Comparison of ENCODE assay signal across 14 mouse cellular contexts in the genomic region with DNA sequence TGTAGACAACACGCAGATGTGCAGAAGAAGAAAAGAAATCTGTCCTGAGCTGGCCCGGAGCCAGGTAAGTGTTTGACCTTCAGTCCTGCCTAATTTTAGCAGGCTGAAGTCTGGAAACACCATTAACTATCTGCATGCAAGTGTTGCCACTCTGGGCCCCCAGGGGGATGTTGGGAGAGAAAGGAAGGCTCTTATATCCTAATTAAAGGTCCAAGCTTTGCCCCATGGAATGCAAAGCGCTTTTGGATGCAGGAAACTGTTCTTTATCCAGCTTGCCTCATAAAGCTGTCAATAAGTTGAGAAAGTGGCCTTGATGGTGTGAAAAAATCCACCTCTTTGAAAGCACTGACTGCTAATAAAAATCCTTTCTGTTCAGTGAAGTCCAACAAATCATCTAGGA.
DNase-seq lines count a peak whose midpoint lies in the region; ATAC-seq and TF ChIP-seq lines count a peak whose summit lies in the region.
"Had no signal": no experiment of that assay in that cellular context is flagged by ENCODE, and none has a peak within 500 bp of the region (broad histone marks: within the 10 kb centered on the region; RNA-seq: fewer than 3 reads in every experiment).

No protein-coding gene starts in this region.

- H3K4me1 ChIP-seq in forebrain, embryonic 14.5 days (ENCODE audit: control insufficient read depth, insufficient read depth, low read length), result peaks cover 8% of the 10 kb centered on the region; the same call in 1 of the 2 replicates
- H3K4me1 ChIP-seq in forebrain, postnatal 0 days (ENCODE audit: insufficient read depth), result 0 out of 2 replicates have a peak, but pooled peaks cover 4% of the 10 kb centered on the region
- peaks cover 9% of the 10 kb centered on the region; the same call in 1 of the 2 replicates for H3K4me1 ChIP-seq in kidney, embryonic 16.5 days (ENCODE audit: insufficient read depth, low read length)
- H3K4me1 ChIP-seq in limb, embryonic 10.5 days, result peaks cover 47% of the 10 kb centered on the region
- H3K4me1 ChIP-seq: lung, embryonic 15.5 days had no signal

- TF ChIP-seq CTCF in forebrain, postnatal 0 days (IDR thresholded peaks at IDR 0.05; ENCODE audit: low read depth), result no peak

- no peak overlapping the region for H3K9ac ChIP-seq in forebrain, embryonic 14.5 days (ENCODE audit: low read length)
- H3K9ac ChIP-seq in forebrain, postnatal 0 days, result no peak overlapping the region
- no peak overlapping the region for H3K9ac ChIP-seq in kidney, embryonic 16.5 days (replicated peaks; ENCODE audit: low read length)
- H3K9ac ChIP-seq: lung, embryonic 15.5 days had no signal

- peak; percentile 2 for DNase-seq in forebrain, embryonic 14.5 days (ENCODE audit: low spot score)
- no peak for DNase-seq in forebrain, postnatal 0 days
- DNase-seq in kidney, postnatal 4 days, result peak; percentile 10 to 23
- peak; percentile 77 for DNase-seq in embryo, embryonic 11 days
- peak; percentile 75 for DNase-seq in limb, embryonic 10.5 days (ENCODE audit: low spot score)
- no peak for DNase-seq in layer of hippocampus, adult 8-10 months (ENCODE audit: low spot score in 2 of 2)
- DNase-seq: cerebellum, postnatal 10 days; gastrocnemius, postnatal 14 days; kidney, postnatal 14 days; thymus, postnatal 14 days had no signal

- no peak overlapping the region for H3K27ac ChIP-seq in forebrain, embryonic 14.5 days (ENCODE audit: low read depth, low read length)
- H3K27ac ChIP-seq in forebrain, postnatal 0 days (ENCODE audit: low read depth, low read length), result no peak overlapping the region
- H3K27ac ChIP-seq in kidney, embryonic 16.5 days (ENCODE audit: low read length), result no peak overlapping the region
- peak overlapping the region; percentile 75; the same call in 1 of the 2 replicates for H3K27ac ChIP-seq in limb, embryonic 10.5 days
- H3K27ac ChIP-seq: lung, embryonic 15.5 days had no signal

- ATAC-seq in forebrain, embryonic 14.5 days, result no peak
- ATAC-seq in forebrain, postnatal 0 days, result no peak
- ATAC-seq in kidney, embryonic 16.5 days (ENCODE audit: low FRiP score, low TSS enrichment), result no peak
- ATAC-seq in erythroid progenitor cell, adult 5-6 weeks (replicated peaks; ENCODE audit: low FRiP score, poor library complexity, severe bottlenecking), result no peak
- ATAC-seq: inflammation-experienced regulatory T-cells, adult 6 months had no signal

- H3K4me3 ChIP-seq in forebrain, embryonic 14.5 days (ENCODE audit: low read depth, low read length), result no peak overlapping the region
- H3K4me3 ChIP-seq in forebrain, postnatal 0 days (ENCODE audit: low read depth, low read length), result no peak overlapping the region
- H3K4me3 ChIP-seq in kidney, embryonic 16.5 days (ENCODE audit: low read length), result no peak overlapping the region
- no peak overlapping the region for H3K4me3 ChIP-seq in limb, embryonic 10.5 days
- H3K4me3 ChIP-seq: lung, embryonic 15.5 days had no signal

- H3K36me3 ChIP-seq in forebrain, embryonic 14.5 days (ENCODE audit: control insufficient read depth, insufficient read depth, low read length), result no peaks in the 10 kb centered on the region
- no peaks in the 10 kb centered on the region for H3K36me3 ChIP-seq in forebrain, postnatal 0 days (ENCODE audit: insufficient read depth)
- H3K36me3 ChIP-seq in kidney, embryonic 16.5 days (ENCODE audit: insufficient read depth, low read length), result no peaks in the 10 kb centered on the region
- no peaks in the 10 kb centered on the region for H3K36me3 ChIP-seq in limb, embryonic 10.5 days
- H3K36me3 ChIP-seq: lung, embryonic 15.5 days had no signal

- no peak overlapping the region for H3K4me2 ChIP-seq in forebrain, embryonic 14.5 days (ENCODE audit: low read length)
- no peak overlapping the region for H3K4me2 ChIP-seq in forebrain, postnatal 0 days (ENCODE audit: low read depth)
- H3K4me2 ChIP-seq in kidney, embryonic 16.5 days (replicated peaks; ENCODE audit: low read depth, low read length), result no peak overlapping the region
- H3K4me2 ChIP-seq: lung, embryonic 15.5 days had no signal

- 46% methylated on average over 3 of the region's 3 CpGs for WGBS in forebrain, embryonic 14.5 days
- 56% methylated on average over 3 of the region's 3 CpGs for WGBS in forebrain, postnatal 0 days
- WGBS in kidney, embryonic 16.5 days, result 12% methylated on average over 3 of the region's 3 CpGs
- 15% methylated on average over 3 of the region's 3 CpGs for WGBS in limb, embryonic 10.5 days

- no peaks in the 10 kb centered on the region for H3K27me3 ChIP-seq in forebrain, embryonic 14.5 days (replicated peaks; ENCODE audit: control insufficient read depth, insufficient read depth, low read length)
- H3K27me3 ChIP-seq in forebrain, postnatal 0 days (ENCODE audit: insufficient read depth, low read length), result no peaks in the 10 kb centered on the region; the same call in 1 of the 2 replicates
- H3K27me3 ChIP-seq in kidney, embryonic 16.5 days (ENCODE audit: insufficient read depth, low read length), result no peaks in the 10 kb centered on the region; the same call in 1 of the 2 replicates
- peaks cover 69% of the 10 kb centered on the region for H3K27me3 ChIP-seq in limb, embryonic 10.5 days (ENCODE audit: low read depth, poor library complexity, severe bottlenecking)
- H3K27me3 ChIP-seq: lung, embryonic 15.5 days had no signal

- H3K9me3 ChIP-seq in forebrain, embryonic 14.5 days (replicated peaks; ENCODE audit: control insufficient read depth, low read length), result no peaks in the 10 kb centered on the region
- no peaks in the 10 kb centered on the region for H3K9me3 ChIP-seq in forebrain, postnatal 0 days (ENCODE audit: low read length)
- H3K9me3 ChIP-seq in kidney, embryonic 16.5 days (ENCODE audit: low read length), result no peaks in the 10 kb centered on the region
- no peaks in the 10 kb centered on the region for H3K9me3 ChIP-seq in limb, embryonic 10.5 days (replicated peaks)
- H3K9me3 ChIP-seq: lung, embryonic 15.5 days had no signal

Comparison
In these comparisons a context has a peak if more than half of its experiments do, and no peak if none do; other contexts are left out.
1. DNase-seq: peak in forebrain, embryonic 14.5 days (single experiment), kidney, postnatal 4 days (2 of 2), embryo, embryonic 11 days (single experiment) and limb, embryonic 10.5 days (single experiment); none in forebrain, postnatal 0 days (single experiment) and layer of hippocampus, adult 8-10 months (0 of 2).